Mouse (Mus musculus) bone marrow macrophage, adult 2 months (primary cell): ENCODE measurements around the gene Il20ra.

Source experiments
- CTCF ChIP-seq: IDR thresholded peaks from 2 replicates; pipeline ENCODE4 v1.5.1; 2012; ENCODE audit warnings: low read depth, mild to moderate bottlenecking, low read length, moderate library complexity
- POLR2A ChIP-seq: IDR thresholded peaks from 2 replicates; pipeline ENCODE4 v1.6.1; 2012; ENCODE audit warnings: mild to moderate bottlenecking, low read depth, low read length, borderline replicate concordance

- TF ChIP-seq POLR2A, result no peak
- TF ChIP-seq CTCF, result no peak
These were observed 53.1 kb downstream of the Il20ra start for GRCm38 (mm10) chr10:19765459-19765858.
